Mouse (Mus musculus): ENCODE results near the gene Ankzf1. TPM values are rescaled to one million over a fixed set of nuclear protein-coding genes. Genes with fewer than 3 reads are reported as not detected.

Gene Ankzf1
- polyA plus RNA-seq, 1 experiment: 11.4 TPM

- H3K36me3 ChIP-seq (ENCODE audit: control insufficient read depth, insufficient read depth): peaks cover 19% of the 10 kb centered on the region
- H3K79me2 ChIP-seq (ENCODE audit: control insufficient read depth, insufficient read depth): peaks cover 6% of the 10 kb centered on the region
- TF ChIP-seq REST (IDR thresholded peaks at IDR 0.05; ENCODE audit: insufficient read depth, insufficient read length) (no peak), POLR2AphosphoS2 (IDR thresholded peaks at IDR 0.05; ENCODE audit: insufficient read length, low read depth) (no peak), MYOD1 (IDR thresholded peaks at IDR 0.05; ENCODE audit: control insufficient read depth in 1 of 3, insufficient read length in 2 of 3, low read depth in 2 of 3) (no peak), E2F4 (IDR thresholded peaks at IDR 0.05; ENCODE audit: insufficient read depth) (no peak), MYOG (IDR thresholded peaks at IDR 0.05; ENCODE audit: control insufficient read depth in 1 of 3, insufficient read depth in 1 of 3, insufficient read length in 2 of 3, low read depth in 2 of 3) (no peak), TCF3 (IDR thresholded peaks at IDR 0.05; ENCODE audit: insufficient read length, low read depth) (no peak), USF1 (IDR thresholded peaks at IDR 0.05; ENCODE audit: low read depth) (no peak)
- H3ac ChIP-seq (ENCODE audit: control insufficient read depth, insufficient read length): peak overlapping the region; percentile 89
- H3K4me2 ChIP-seq (ENCODE audit: low read depth): peak overlapping the region; percentile 93
- peak overlapping the region; percentile 94 for H3K4me3 ChIP-seq
- no peaks in the 10 kb centered on the region for H3K27me3 ChIP-seq (ENCODE audit: control insufficient read depth, insufficient read depth, insufficient read length)
These were observed 711 bp upstream of the Ankzf1 start for GRCm38 (mm10) chr1:75191258-75191621.

- Histone ChIP-seq H3K79me2 (ENCODE audit: control insufficient read depth, insufficient read depth) (peaks cover 6% of the 10 kb centered on the region), H3K4me3 (peak overlapping the region; percentile 94), H3K36me3 (ENCODE audit: control insufficient read depth, insufficient read depth) (peaks cover 24% of the 10 kb centered on the region), H3K4me2 (ENCODE audit: low read depth) (peak overlapping the region; percentile 69), H3ac (ENCODE audit: control insufficient read depth, insufficient read length) (peak overlapping the region; percentile 89), H3K27me3 (ENCODE audit: control insufficient read depth, insufficient read depth, insufficient read length) (no peaks in the 10 kb centered on the region)
- TF ChIP-seq POLR2AphosphoS2 (IDR thresholded peaks at IDR 0.05; ENCODE audit: insufficient read length, low read depth): no peak
- no peak for TF ChIP-seq TCF12 (IDR thresholded peaks at IDR 0.05; ENCODE audit: insufficient read depth, poor library complexity, severe bottlenecking)
- no peak for TF ChIP-seq SRF (IDR thresholded peaks at IDR 0.05; ENCODE audit: control insufficient read depth, insufficient read length, low read depth)
- no peak for TF ChIP-seq MYOG (IDR thresholded peaks at IDR 0.05; ENCODE audit: control insufficient read depth in 1 of 3, insufficient read depth in 1 of 3, insufficient read length in 2 of 3, low read depth in 2 of 3)
- TF ChIP-seq POLR2A (IDR thresholded peaks at IDR 0.05; ENCODE audit: insufficient read length, low read depth): no peak
- TF ChIP-seq MAX (IDR thresholded peaks at IDR 0.05; ENCODE audit: low read depth): no peak
- TF ChIP-seq E2F4 (IDR thresholded peaks at IDR 0.05; ENCODE audit: insufficient read depth): no peak
- TF ChIP-seq MYOD1 (IDR thresholded peaks at IDR 0.05; ENCODE audit: control insufficient read depth in 1 of 3, insufficient read length in 2 of 3, low read depth in 2 of 3): no peak
- no peak for TF ChIP-seq REST (IDR thresholded peaks at IDR 0.05; ENCODE audit: insufficient read depth, insufficient read length)
- no peak for TF ChIP-seq CEBPB (IDR thresholded peaks at IDR 0.05; ENCODE audit: insufficient read depth, poor library complexity, severe bottlenecking)
- TF ChIP-seq TCF3 (IDR thresholded peaks at IDR 0.05; ENCODE audit: insufficient read length, low read depth): no peak
- TF ChIP-seq USF1 (IDR thresholded peaks at IDR 0.05; ENCODE audit: low read depth): no peak
These were observed 501 bp downstream of the Ankzf1 start for GRCm38 (mm10) chr1:75192452-75192851.

- Histone ChIP-seq H3K4me3 (no peak overlapping the region), H3ac (ENCODE audit: control insufficient read depth, insufficient read length) (no peak overlapping the region), H3K27me3 (ENCODE audit: control insufficient read depth, insufficient read depth, insufficient read length) (no peaks in the 10 kb centered on the region), H3K36me3 (ENCODE audit: control insufficient read depth, insufficient read depth) (peaks cover 15% of the 10 kb centered on the region), H3K79me2 (ENCODE audit: control insufficient read depth, insufficient read depth) (no peaks in the 10 kb centered on the region), H3K4me2 (ENCODE audit: low read depth) (no peak overlapping the region)
- no peak for TF ChIP-seq USF1 (IDR thresholded peaks at IDR 0.05; ENCODE audit: low read depth)
- no peak for TF ChIP-seq CEBPB (IDR thresholded peaks at IDR 0.05; ENCODE audit: insufficient read depth, poor library complexity, severe bottlenecking)
These were observed 9.3 kb downstream of the Ankzf1 start for GRCm38 (mm10) chr1:75201236-75201635.

- Histone ChIP-seq H3K4me2 (ENCODE audit: low read depth) (no peak overlapping the region), H3K27me3 (ENCODE audit: control insufficient read depth, insufficient read depth, insufficient read length) (no peaks in the 10 kb centered on the region), H3ac (ENCODE audit: control insufficient read depth, insufficient read length) (no peak overlapping the region), H3K4me3 (no peak overlapping the region), H3K36me3 (ENCODE audit: control insufficient read depth, insufficient read depth) (peaks cover 10% of the 10 kb centered on the region), H3K79me2 (ENCODE audit: control insufficient read depth, insufficient read depth) (peaks cover 22% of the 10 kb centered on the region)
- TF ChIP-seq USF1 (IDR thresholded peaks at IDR 0.05; ENCODE audit: low read depth) (no peak), MYOG (IDR thresholded peaks at IDR 0.05; ENCODE audit: control insufficient read depth in 1 of 3, insufficient read depth in 1 of 3, insufficient read length in 2 of 3, low read depth in 2 of 3) (no peak), SRF (IDR thresholded peaks at IDR 0.05; ENCODE audit: control insufficient read depth, insufficient read length, low read depth) (no peak), CEBPB (IDR thresholded peaks at IDR 0.05; ENCODE audit: insufficient read depth, poor library complexity, severe bottlenecking) (no peak), E2F4 (IDR thresholded peaks at IDR 0.05; ENCODE audit: insufficient read depth) (no peak), MYOD1 (IDR thresholded peaks at IDR 0.05; ENCODE audit: control insufficient read depth in 1 of 3, insufficient read length in 2 of 3, low read depth in 2 of 3) (no peak)
These were observed 17.2 kb downstream of the Ankzf1 start for GRCm38 (mm10) chr1:75208967-75209678.

- peaks cover 20% of the 10 kb centered on the region for H3K36me3 ChIP-seq (ENCODE audit: control insufficient read depth, insufficient read depth)
- no peak for TF ChIP-seq MYOD1 (IDR thresholded peaks at IDR 0.05; ENCODE audit: control insufficient read depth in 1 of 3, insufficient read length in 2 of 3, low read depth in 2 of 3)
- TF ChIP-seq USF1 (IDR thresholded peaks at IDR 0.05; ENCODE audit: low read depth): no peak
- TF ChIP-seq TCF3 (IDR thresholded peaks at IDR 0.05; ENCODE audit: insufficient read length, low read depth): no peak
- TF ChIP-seq SRF (IDR thresholded peaks at IDR 0.05; ENCODE audit: control insufficient read depth, insufficient read length, low read depth): peak; percentile 27
- peak; percentile 88 for TF ChIP-seq POLR2A (IDR thresholded peaks at IDR 0.05; ENCODE audit: insufficient read length, low read depth)
- TF ChIP-seq POLR2AphosphoS2 (IDR thresholded peaks at IDR 0.05; ENCODE audit: insufficient read length, low read depth): peak; percentile 91
- no peak for TF ChIP-seq REST (IDR thresholded peaks at IDR 0.05; ENCODE audit: insufficient read depth, insufficient read length)
- peak within 1 kb of the TSS; percentile 94 for H3K4me2 ChIP-seq (ENCODE audit: low read depth)
- peak within 1 kb of the TSS; percentile 64 for H3ac ChIP-seq (ENCODE audit: control insufficient read depth, insufficient read length)
- H3K79me2 ChIP-seq (ENCODE audit: control insufficient read depth, insufficient read depth): peaks cover 27% of the 10 kb centered on the region
- peak within 1 kb of the TSS; percentile 88 for H3K4me3 ChIP-seq
- H3K27me3 ChIP-seq (ENCODE audit: control insufficient read depth, insufficient read depth, insufficient read length): no peaks in the 10 kb centered on the region
These were observed 18.5 kb downstream of the Ankzf1 start, which contains the start of the genes Glb1l and Stk16 for GRCm38 (mm10) chr1:75210136-75211087. Gene Glb1l (minus strand): TSS chr1:75210813. Gene Stk16 (plus strand): TSS chr1:75210838.

Measured in myocyte (in vitro differentiated cells).